Mouse (Mus musculus): Measurements from ENCODE around the gene Kcnd2. TPM values are rescaled to one million over a fixed set of nuclear protein-coding genes. Genes with fewer than 3 reads are reported as not detected.

The Kcnd2 gene
- polyA plus RNA-seq, 2 experiments: 0.01 TPM; not detected in 1

GRCm38 (mm10) chr6:21471891-21472544 lies 256.7 kb downstream of the Kcnd2 start:
- no peaks in the 10 kb centered on the region for H3K27me3 ChIP-seq (ENCODE audit: control insufficient read depth, insufficient read depth, low read length)
- TF ChIP-seq EP300 (IDR thresholded peaks at IDR 0.05; ENCODE audit: low read depth) (no peak), CTCF (IDR thresholded peaks at IDR 0.05; ENCODE audit: low read depth) (no peak)
- no peak for DNase-seq (ENCODE audit: low read depth in 3 of 3, low spot score in 3 of 3)
- ATAC-seq (ENCODE audit: insufficient read depth): no peak
- H3K9me3 ChIP-seq (ENCODE audit: control insufficient read depth, low read length): no peaks in the 10 kb centered on the region
- H3K36me3 ChIP-seq (replicated peaks; ENCODE audit: control insufficient read depth, insufficient read depth, low read depth): no peaks in the 10 kb centered on the region
- no peak overlapping the region for H3K9ac ChIP-seq (replicated peaks)
- H3K4me2 ChIP-seq (ENCODE audit: low read depth): no peak overlapping the region
- no peaks in the 10 kb centered on the region for H3K4me1 ChIP-seq (replicated peaks; ENCODE audit: control insufficient read depth in 2 of 2, insufficient read depth in 2 of 2, low read length in 1 of 2)
- no peak overlapping the region for H3K27ac ChIP-seq
- no peak overlapping the region for H3K4me3 ChIP-seq (ENCODE audit: insufficient read depth in 1 of 2, low read depth in 2 of 2, low read length in 2 of 2)
- WGBS (ENCODE audit: insufficient replicate concordance): 32% methylated on average over 1 of the region's 1 CpGs

GRCm38 (mm10) chr6:21482714-21483113 lies 267.4 kb downstream of the Kcnd2 start:
- Histone ChIP-seq H3K9me3 (ENCODE audit: control insufficient read depth, low read length) (no peaks in the 10 kb centered on the region), H3K9ac (replicated peaks) (no peak overlapping the region), H3K27ac (no peak overlapping the region), H3K4me2 (ENCODE audit: low read depth) (no peak overlapping the region), H3K36me3 (replicated peaks; ENCODE audit: control insufficient read depth, insufficient read depth, low read depth) (no peaks in the 10 kb centered on the region), H3K27me3 (ENCODE audit: control insufficient read depth, insufficient read depth, low read length) (no peaks in the 10 kb centered on the region), H3K4me3 (ENCODE audit: insufficient read depth in 1 of 2, low read depth in 2 of 2, low read length in 2 of 2) (no peak overlapping the region), H3K4me1 (replicated peaks; ENCODE audit: control insufficient read depth in 2 of 2, insufficient read depth in 2 of 2, low read length in 1 of 2) (no peaks in the 10 kb centered on the region)
- TF ChIP-seq CTCF (IDR thresholded peaks at IDR 0.05; ENCODE audit: low read depth): no peak
- TF ChIP-seq EP300 (IDR thresholded peaks at IDR 0.05; ENCODE audit: low read depth): no peak
- ATAC-seq (ENCODE audit: insufficient read depth) (no peak), DNase-seq (ENCODE audit: low read depth in 3 of 3, low spot score in 3 of 3) (no peak)
- 76% methylated on average over 2 of the region's 2 CpGs for WGBS (ENCODE audit: insufficient replicate concordance)

- 52% methylated on average over 2 of the region's 2 CpGs for WGBS (ENCODE audit: insufficient replicate concordance)
- ATAC-seq (ENCODE audit: insufficient read depth) (no peak), DNase-seq (ENCODE audit: low read depth in 3 of 3, low spot score in 3 of 3) (no peak)
These were observed 273.2 kb downstream of the Kcnd2 start for GRCm38 (mm10) chr6:21488536-21488935.

GRCm38 (mm10) chr6:21502921-21503320 lies 287.6 kb downstream of the Kcnd2 start:
- 35% methylated on average over 1 of the region's 1 CpGs for WGBS (ENCODE audit: insufficient replicate concordance)
- ATAC-seq (ENCODE audit: insufficient read depth) (no peak), DNase-seq (ENCODE audit: low read depth in 3 of 3, low spot score in 3 of 3) (no peak)
- Histone ChIP-seq H3K9ac (replicated peaks) (no peak overlapping the region), H3K4me1 (replicated peaks; ENCODE audit: control insufficient read depth in 2 of 2, insufficient read depth in 2 of 2, low read length in 1 of 2) (no peaks in the 10 kb centered on the region), H3K27me3 (ENCODE audit: control insufficient read depth, insufficient read depth, low read length) (no peaks in the 10 kb centered on the region), H3K27ac (no peak overlapping the region), H3K36me3 (replicated peaks; ENCODE audit: control insufficient read depth, insufficient read depth, low read depth) (no peaks in the 10 kb centered on the region), H3K4me2 (ENCODE audit: low read depth) (no peak overlapping the region), H3K4me3 (ENCODE audit: insufficient read depth in 1 of 2, low read depth in 2 of 2, low read length in 2 of 2) (no peak overlapping the region), H3K9me3 (ENCODE audit: control insufficient read depth, low read length) (no peaks in the 10 kb centered on the region)
- no peak for TF ChIP-seq CTCF (IDR thresholded peaks at IDR 0.05; ENCODE audit: low read depth)
- TF ChIP-seq EP300 (IDR thresholded peaks at IDR 0.05; ENCODE audit: low read depth): no peak

More at GRCm38 (mm10) chr6:21488536-21488935, 273.2 kb downstream of the Kcnd2 start:
- Histone ChIP-seq H3K4me2 (ENCODE audit: low read depth) (no peak overlapping the region), H3K27me3 (ENCODE audit: control insufficient read depth, insufficient read depth, low read length) (no peaks in the 10 kb centered on the region), H3K4me3 (ENCODE audit: insufficient read depth in 1 of 2, low read depth in 2 of 2, low read length in 2 of 2) (no peak overlapping the region), H3K9ac (replicated peaks) (no peak overlapping the region), H3K27ac (no peak overlapping the region), H3K36me3 (replicated peaks; ENCODE audit: control insufficient read depth, insufficient read depth, low read depth) (no peaks in the 10 kb centered on the region), H3K4me1 (replicated peaks; ENCODE audit: control insufficient read depth in 2 of 2, insufficient read depth in 2 of 2, low read length in 1 of 2) (no peaks in the 10 kb centered on the region), H3K9me3 (ENCODE audit: control insufficient read depth, low read length) (no peaks in the 10 kb centered on the region)
- TF ChIP-seq CTCF (IDR thresholded peaks at IDR 0.05; ENCODE audit: low read depth) (no peak), EP300 (IDR thresholded peaks at IDR 0.05; ENCODE audit: low read depth) (no peak)

- TF ChIP-seq EP300 (IDR thresholded peaks at IDR 0.05; ENCODE audit: low read depth): no peak
- TF ChIP-seq CTCF (IDR thresholded peaks at IDR 0.05; ENCODE audit: low read depth): no peak
- H3K4me1 ChIP-seq (replicated peaks; ENCODE audit: control insufficient read depth in 2 of 2, insufficient read depth in 2 of 2, low read length in 1 of 2): no peaks in the 10 kb centered on the region
- H3K36me3 ChIP-seq (replicated peaks; ENCODE audit: control insufficient read depth, insufficient read depth, low read depth): no peaks in the 10 kb centered on the region
- H3K27me3 ChIP-seq (ENCODE audit: control insufficient read depth, insufficient read depth, low read length): no peaks in the 10 kb centered on the region
- no peak overlapping the region for H3K27ac ChIP-seq
- no peak overlapping the region for H3K4me2 ChIP-seq (ENCODE audit: low read depth)
- no peak overlapping the region for H3K9ac ChIP-seq (replicated peaks)
- ATAC-seq (ENCODE audit: insufficient read depth) (no peak), DNase-seq (ENCODE audit: low read depth in 3 of 3, low spot score in 3 of 3) (no peak)
- WGBS (ENCODE audit: insufficient replicate concordance): 69% methylated on average over 3 of the region's 3 CpGs
- no peaks in the 10 kb centered on the region for H3K9me3 ChIP-seq (ENCODE audit: control insufficient read depth, low read length)
- H3K4me3 ChIP-seq (ENCODE audit: insufficient read depth in 1 of 2, low read depth in 2 of 2, low read length in 2 of 2): no peak overlapping the region
These were observed 295.4 kb downstream of the Kcnd2 start for GRCm38 (mm10) chr6:21510621-21511239.

All from liver, embryonic 14.5 days (tissue).